Mouse (Mus musculus): ENCODE results near the gene Gypa.

DNA sequence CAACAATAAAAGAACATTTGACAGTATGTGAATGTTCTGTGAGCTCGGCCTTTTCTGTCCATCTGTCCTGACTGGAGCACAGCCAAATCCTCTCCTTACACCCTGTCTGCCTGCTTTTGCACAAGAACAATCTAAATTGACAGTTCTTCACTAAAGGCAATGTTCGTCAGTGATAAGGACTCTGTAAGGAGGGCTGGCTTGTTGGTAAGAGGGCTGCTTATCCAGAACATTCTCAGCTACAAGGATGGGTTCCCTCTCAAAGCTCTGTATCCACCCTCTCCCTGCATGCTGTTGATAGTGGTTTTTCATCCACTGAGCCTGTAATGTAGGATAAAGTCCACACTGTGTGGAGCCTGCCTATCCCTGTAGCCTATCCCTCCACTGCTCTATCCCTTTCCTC, 6.7 kb downstream of the Gypa start:
- no peak for TF ChIP-seq CTCF (conservative IDR thresholded peaks at IDR 0.05; ENCODE audit: insufficient read depth, insufficient read length, low read depth, low read length)
- no peak for TF ChIP-seq POLR2A (IDR thresholded peaks at IDR 0.05; ENCODE audit: low read depth, low read length)
